Mouse (Mus musculus): ENCODE measurements around the gene Psmd2. TPM values are rescaled to one million over a fixed set of nuclear protein-coding genes. Genes with fewer than 3 reads are reported as not detected.

Gene Psmd2
- polyA plus RNA-seq (2015; fragmentation: Illumina TruSeq; extraction: RNeasy Lipid Tissue Mini Kit (QIAGEN cat#74804); ENCODE audit: low read depth, low replicate concordance), result 171 TPM

DNA sequence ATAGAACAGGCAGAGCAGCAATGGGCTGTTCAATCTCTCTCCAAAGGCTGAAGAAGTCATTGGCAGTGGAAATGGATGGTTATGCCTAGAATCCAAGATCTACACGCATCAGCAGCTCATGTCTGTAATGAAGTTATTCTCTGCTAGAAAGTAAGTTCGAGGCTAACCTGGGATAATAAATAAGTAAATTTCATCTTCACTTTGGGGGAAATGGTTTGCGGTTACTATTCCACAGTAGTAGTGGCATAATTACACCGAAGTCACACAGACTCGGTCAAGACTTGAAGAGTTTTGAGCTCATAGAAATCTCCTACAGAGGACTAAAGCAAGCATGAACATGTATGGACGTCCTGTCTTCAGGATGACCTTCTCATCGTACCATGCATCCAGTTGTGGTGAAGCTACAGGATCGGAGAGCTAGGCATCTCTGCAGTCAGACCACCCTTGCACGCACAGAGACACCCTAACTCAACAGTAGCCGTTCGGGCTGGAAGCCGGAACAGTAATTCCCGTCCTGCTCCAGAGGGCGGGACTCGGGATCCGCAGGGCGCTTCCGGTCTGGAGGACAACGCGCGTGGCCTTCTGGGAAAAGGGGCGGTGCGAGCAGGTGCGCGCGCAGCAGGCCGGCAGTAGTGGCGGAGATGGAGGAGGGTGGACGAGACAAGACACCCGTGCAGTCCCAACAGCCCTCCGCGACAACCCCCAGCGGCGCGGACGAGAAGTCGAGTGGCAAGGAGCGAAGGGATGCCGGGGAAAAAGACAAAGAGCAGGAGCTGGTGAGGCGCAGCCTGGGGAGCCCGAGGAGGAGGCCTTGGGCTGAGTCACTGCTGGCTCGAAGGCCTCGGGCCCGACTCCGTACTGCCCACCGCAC lies at the start of gene Psmd2:
TSS of gene Psmd2 (plus strand) at position 577 of the 871 bp plus-strand sequence.

DNA sequence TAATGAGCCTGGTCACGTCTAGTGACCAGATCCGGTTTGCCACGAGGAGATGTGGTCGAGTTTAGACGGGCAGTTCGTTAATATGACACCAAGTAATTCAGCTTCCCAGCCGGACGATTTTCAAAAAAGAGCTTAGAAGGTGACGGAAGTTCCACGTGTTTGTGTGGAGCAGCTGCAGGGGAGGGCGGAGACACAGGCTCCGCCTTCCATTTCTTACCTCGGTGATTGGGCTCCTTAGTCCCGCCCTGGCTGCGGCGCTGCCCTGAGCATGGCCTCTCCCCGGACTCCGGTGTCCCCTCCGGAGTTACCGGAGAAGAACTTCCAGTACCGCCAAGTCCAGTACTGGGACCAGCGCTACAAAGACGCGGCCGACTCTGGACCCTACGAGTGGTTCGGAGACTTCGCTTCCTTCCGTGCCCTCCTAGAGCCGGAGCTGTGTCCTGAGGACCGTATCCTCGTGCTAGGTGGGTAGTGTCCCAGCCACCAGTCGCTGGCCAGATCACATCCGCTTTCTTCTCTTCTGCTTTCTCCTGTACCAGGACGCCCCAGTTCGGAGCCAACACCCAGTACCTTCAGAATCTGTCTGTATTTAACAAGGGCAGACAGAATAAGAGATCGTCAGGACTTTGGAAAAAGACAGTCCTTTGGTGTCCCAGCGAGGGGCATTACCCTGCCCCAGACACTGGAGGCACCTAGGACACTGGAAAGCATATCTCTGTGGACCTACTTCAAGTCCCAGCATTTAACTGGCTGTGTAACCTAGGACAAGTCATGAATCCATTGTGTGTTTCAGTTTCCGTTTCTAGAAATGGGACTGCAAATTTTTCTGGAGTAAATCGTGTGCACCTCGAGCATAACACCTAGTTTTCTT lies 39.9 kb upstream of the Psmd2 start, which contains the start of the genes Eef1akmt4, Gm49333 and Alg3:
TSS of gene Eef1akmt4 (plus strand) at position 237 of the 871 bp plus-strand sequence.
TSS of gene Gm49333 (plus strand) at position 254 of the 871 bp plus-strand sequence.
TSS of gene Alg3 (minus strand) at position 379 of the 871 bp plus-strand sequence.

DNA sequence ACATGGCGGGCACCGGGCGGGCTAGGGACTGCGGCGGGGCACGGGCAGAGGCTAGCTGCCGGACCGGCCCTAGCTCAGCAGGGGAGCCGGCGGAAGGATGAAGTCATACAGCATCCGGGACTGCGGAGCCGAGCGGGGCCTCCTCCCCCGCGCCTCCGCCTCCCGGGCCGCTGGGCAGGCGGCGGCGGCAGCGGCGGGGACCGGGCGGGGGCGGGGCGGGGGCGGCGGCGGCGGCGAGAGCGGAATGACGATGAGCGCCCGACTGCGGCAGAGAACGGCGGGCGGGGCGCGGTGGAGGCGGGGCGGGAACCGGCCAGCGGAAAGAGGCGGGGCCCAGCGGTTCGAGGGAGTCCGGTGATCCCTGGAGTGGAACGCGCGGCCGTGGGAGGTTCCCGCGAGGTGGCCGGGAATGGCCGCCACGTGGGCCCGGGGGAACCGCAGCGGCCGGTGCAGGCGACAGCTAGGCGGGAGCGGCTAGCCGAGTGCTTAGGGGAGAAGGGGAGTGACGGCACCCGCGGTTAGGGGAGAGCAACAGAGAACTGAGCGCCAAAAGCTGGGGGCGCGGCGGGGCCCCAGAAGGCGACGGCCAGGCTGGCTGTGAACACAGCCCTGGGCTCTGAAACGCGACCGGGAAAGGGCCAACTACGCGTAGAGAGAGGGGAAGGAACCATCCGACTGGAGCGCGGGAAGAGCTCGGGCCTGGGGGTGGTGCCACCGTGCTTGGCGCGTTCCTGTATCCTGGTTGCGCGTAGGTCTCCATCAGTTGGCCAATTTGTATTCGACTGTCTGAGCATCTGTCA lies 30.1 kb upstream of the Psmd2 start, which contains the start of gene Camk2n2:
TSS of gene Camk2n2 (minus strand) at position 97 of the 800 bp plus-strand sequence.

DNA sequence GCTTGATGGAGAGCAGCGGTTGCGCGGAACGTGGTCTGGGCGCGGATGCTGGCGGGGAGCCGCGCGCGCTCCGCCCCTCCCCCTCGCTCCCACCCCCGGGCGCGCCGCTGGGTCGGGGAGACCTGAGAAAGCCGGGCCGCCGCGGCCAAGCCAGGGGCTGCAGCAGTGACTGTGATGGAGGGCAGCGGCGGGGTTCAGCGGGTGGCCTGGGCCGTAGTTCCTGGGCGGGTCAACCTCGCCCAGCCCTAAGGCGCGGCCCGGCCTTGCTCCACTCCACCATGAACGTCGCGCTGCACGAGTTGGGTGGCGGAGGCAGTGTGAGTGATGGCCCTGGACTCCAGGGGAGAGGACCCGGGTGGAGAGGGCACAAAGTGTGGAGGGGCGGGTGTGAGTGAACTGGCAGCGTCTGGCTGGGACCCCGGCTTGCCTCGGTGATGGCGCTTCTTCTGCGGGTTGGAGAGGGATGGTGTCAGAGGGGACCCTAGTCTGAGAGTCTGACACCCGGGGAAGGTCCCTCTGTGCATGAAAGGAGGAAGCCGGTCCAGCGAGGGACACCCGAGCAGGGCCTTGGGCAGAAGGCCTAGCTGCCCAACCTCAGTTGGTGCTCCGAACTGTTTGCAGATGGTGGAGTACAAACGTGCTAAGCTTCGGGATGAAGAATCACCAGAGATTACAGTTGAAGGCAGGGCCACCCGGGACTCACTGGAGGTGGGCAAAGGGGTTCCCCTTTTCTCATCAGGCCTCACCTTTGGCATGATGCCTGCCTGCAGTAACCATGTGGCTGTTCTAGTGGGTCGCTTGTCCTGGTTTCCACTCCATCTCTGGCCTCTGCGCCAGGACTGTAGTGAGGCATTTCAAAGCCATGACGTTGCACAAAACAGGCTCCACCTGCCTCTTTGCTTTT lies 21.5 kb upstream of the Psmd2 start, which contains the start of gene Ece2:
TSS of gene Ece2 (plus strand) at position 98 of the 904 bp plus-strand sequence.

DNA sequence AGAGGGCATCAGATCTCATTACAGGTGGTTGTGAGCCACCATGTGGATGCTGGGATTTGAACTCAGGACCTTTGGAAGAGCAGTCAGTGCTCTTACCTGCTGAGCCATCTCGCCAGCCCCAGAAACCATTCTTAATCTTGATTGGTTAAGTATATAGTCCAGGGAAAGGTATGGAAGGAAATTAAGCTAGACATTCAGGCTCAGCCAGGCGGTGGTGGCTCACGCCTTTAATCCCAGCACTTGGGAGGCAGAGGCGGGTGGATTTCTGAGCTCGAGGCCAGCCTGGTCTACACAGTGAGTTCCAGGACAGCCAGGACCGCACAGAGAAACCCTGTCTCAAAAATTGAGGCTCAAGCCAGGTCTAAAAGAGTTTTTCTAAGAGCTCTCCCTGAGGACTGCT lies 16.6 kb downstream of the Psmd2 start, which contains the start of gene Eif4g1:
TSS of gene Eif4g1 (plus strand) at position 301 of the 400 bp plus-strand sequence.

DNA sequence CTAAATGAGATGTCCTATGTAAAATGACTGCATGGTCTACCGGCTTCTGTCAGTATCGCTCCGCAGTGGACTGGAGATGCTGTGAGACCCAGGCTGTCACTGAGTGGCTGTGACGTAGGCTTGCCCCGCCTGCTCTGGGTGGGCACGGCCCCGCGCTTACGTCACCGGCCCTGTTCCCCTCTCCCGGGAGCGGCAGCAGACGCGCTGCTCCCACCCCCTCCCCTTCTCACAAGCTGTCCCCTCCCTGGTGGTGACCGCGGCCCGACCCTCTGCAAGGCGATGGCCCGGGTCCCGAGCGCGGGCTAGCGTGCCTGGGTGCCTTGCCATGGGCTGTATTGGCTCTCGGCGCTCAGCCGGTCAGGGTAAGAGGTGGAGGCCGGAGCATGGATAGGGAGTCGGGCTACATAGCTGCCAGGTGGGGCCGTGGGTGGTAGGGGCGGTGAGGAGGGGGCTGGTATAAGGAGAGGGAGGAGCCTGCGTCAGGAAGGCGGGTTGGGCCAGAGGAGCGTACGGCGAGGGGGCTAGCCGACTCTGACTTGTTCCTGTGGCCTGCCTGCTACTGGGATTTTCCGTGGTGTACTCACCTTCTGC lies 41.8 kb downstream of the Psmd2 start, which contains the start of gene Fam131a:
TSS of gene Fam131a (plus strand) at position 131 of the 591 bp plus-strand sequence.

Other genes starting within 250 kb of the Psmd2 start
- gene Abcc5, start 225.3 kb upstream of the Psmd2 start, polyA plus RNA-seq (2015; fragmentation: Illumina TruSeq; extraction: RNeasy Lipid Tissue Mini Kit (QIAGEN cat#74804); ENCODE audit: low read depth, low replicate concordance), result 150 TPM
- gene Eif2b5, start 152.8 kb upstream of the Psmd2 start, polyA plus RNA-seq (2015; fragmentation: Illumina TruSeq; extraction: RNeasy Lipid Tissue Mini Kit (QIAGEN cat#74804); ENCODE audit: low read depth, low replicate concordance), result 62.9 TPM
- gene Dvl3, start 134.7 kb upstream of the Psmd2 start, polyA plus RNA-seq (2015; fragmentation: Illumina TruSeq; extraction: RNeasy Lipid Tissue Mini Kit (QIAGEN cat#74804); ENCODE audit: low read depth, low replicate concordance), result 31.9 TPM
- 970 TPM for gene Ap2m1, start 116.2 kb upstream of the Psmd2 start, polyA plus RNA-seq (2015; fragmentation: Illumina TruSeq; extraction: RNeasy Lipid Tissue Mini Kit (QIAGEN cat#74804); ENCODE audit: low read depth, low replicate concordance)
- 67.5 TPM for gene Abcf3, start 103.1 kb upstream of the Psmd2 start, polyA plus RNA-seq (2015; fragmentation: Illumina TruSeq; extraction: RNeasy Lipid Tissue Mini Kit (QIAGEN cat#74804); ENCODE audit: low read depth, low replicate concordance)
- gene Vwa5b2, start 62.2 kb upstream of the Psmd2 start, polyA plus RNA-seq (2015; fragmentation: Illumina TruSeq; extraction: RNeasy Lipid Tissue Mini Kit (QIAGEN cat#74804); ENCODE audit: low read depth, low replicate concordance), result 49.4 TPM
- 4.5 TPM for gene Eef1akmt4, start 40.1 kb upstream of the Psmd2 start, polyA plus RNA-seq (2015; fragmentation: Illumina TruSeq; extraction: RNeasy Lipid Tissue Mini Kit (QIAGEN cat#74804); ENCODE audit: low read depth, low replicate concordance)
- not detected for gene Gm49333, start 40.0 kb upstream of the Psmd2 start, polyA plus RNA-seq (2015; fragmentation: Illumina TruSeq; extraction: RNeasy Lipid Tissue Mini Kit (QIAGEN cat#74804); ENCODE audit: low read depth, low replicate concordance)
- gene Alg3, start 39.9 kb upstream of the Psmd2 start, polyA plus RNA-seq (2015; fragmentation: Illumina TruSeq; extraction: RNeasy Lipid Tissue Mini Kit (QIAGEN cat#74804); ENCODE audit: low read depth, low replicate concordance), result 15.7 TPM
- gene Camk2n2, start 30.4 kb upstream of the Psmd2 start, polyA plus RNA-seq (2015; fragmentation: Illumina TruSeq; extraction: RNeasy Lipid Tissue Mini Kit (QIAGEN cat#74804); ENCODE audit: low read depth, low replicate concordance), result 153 TPM
- gene Ece2, start 21.8 kb upstream of the Psmd2 start, polyA plus RNA-seq (2015; fragmentation: Illumina TruSeq; extraction: RNeasy Lipid Tissue Mini Kit (QIAGEN cat#74804); ENCODE audit: low read depth, low replicate concordance), result 29.4 TPM
- 134 TPM for gene Eif4g1, start 16.7 kb downstream of the Psmd2 start, polyA plus RNA-seq (2015; fragmentation: Illumina TruSeq; extraction: RNeasy Lipid Tissue Mini Kit (QIAGEN cat#74804); ENCODE audit: low read depth, low replicate concordance)
- gene Fam131a, start 41.6 kb downstream of the Psmd2 start, polyA plus RNA-seq (2015; fragmentation: Illumina TruSeq; extraction: RNeasy Lipid Tissue Mini Kit (QIAGEN cat#74804); ENCODE audit: low read depth, low replicate concordance), result 314 TPM
- gene Polr2h, start 66.0 kb downstream of the Psmd2 start, polyA plus RNA-seq (2015; fragmentation: Illumina TruSeq; extraction: RNeasy Lipid Tissue Mini Kit (QIAGEN cat#74804); ENCODE audit: low read depth, low replicate concordance), result 57.7 TPM
- gene Clcn2, start 66.1 kb downstream of the Psmd2 start, polyA plus RNA-seq (2015; fragmentation: Illumina TruSeq; extraction: RNeasy Lipid Tissue Mini Kit (QIAGEN cat#74804); ENCODE audit: low read depth, low replicate concordance), result 55.2 TPM
- 30.4 TPM for gene Chrd, start 81.5 kb downstream of the Psmd2 start, polyA plus RNA-seq (2015; fragmentation: Illumina TruSeq; extraction: RNeasy Lipid Tissue Mini Kit (QIAGEN cat#74804); ENCODE audit: low read depth, low replicate concordance)
- gene Thpo, start 82.9 kb downstream of the Psmd2 start, polyA plus RNA-seq (2015; fragmentation: Illumina TruSeq; extraction: RNeasy Lipid Tissue Mini Kit (QIAGEN cat#74804); ENCODE audit: low read depth, low replicate concordance), result 6.0 TPM

Data from brain, adult 10 weeks (tissue).